Mouse (Mus musculus) adipocyte (in vitro differentiated cells): ENCODE data around the gene Pkig.
"Not testable (repeated sequence)": the region's sequence is repeated elsewhere in the genome, so short reads cannot be mapped to it uniquely, and the experiment has no call there.

Source experiments
- DNase-seq: peaks from one replicate; pipeline ENCODE4 v3.0.0-alpha.2; 2016; ENCODE audit warnings: low spot score

The Pkig gene

GRCm38 (mm10) chr2:163657975-163658886 lies at the start of gene Pkig:
TSS of gene Pkig (plus strand) at chr2:163658386.
- peak; percentile 82 for DNase-seq

DNA sequence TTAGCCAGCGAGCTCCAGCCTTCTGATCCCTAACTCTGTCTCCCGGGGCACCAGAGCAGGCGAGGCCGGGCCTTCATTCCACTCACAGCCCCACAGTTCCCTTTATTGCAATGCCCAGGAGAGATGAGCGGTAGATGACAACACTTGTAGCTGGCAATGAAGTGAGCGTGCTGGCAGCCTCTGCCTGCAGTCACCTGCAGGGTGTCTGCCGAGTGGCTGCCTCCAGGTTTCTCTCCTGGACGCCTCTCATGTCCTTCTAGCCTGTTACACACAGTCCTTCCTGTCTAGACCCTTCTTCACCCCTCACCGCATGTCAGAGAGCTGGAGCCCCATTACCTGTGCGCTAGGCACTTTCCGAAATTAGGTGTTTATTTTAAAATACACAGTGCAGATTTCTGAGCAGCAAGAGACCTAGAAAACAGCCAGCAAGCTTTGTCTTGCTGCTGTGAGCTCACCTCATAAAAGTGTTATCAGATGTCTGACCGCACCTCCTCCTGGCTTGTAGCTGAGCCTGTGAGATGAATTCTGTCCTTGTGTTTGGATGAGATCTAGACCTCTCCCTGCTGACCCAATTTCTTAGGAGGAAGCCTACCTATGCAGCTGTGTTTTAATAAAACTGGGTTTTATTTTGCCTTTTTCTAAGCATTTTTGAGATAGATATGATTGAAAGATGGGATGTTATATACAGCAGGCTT lies 48.8 kb upstream of the Pkig start:
- DNase-seq: no peak

DNA sequence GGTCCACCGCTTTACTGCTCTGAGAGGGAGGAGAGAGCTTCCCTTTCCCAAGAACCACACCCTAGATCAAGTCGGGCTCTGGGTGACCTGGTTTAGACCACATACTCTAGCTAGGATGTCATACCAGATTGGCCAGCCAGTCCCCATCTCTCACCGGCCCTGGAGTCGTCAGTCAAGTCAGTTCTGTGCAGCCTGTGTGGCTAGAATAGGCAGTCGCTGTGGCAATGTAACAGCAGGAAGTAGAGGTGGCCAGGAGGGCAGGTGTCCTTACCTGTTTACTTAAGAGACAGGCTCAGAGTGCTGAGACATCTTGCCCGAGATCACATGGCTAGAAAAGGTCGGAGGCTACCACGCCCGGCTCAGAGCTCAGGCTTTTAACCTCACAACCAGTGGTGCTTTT lies 47.0 kb upstream of the Pkig start:
- no peak for DNase-seq

DNA sequence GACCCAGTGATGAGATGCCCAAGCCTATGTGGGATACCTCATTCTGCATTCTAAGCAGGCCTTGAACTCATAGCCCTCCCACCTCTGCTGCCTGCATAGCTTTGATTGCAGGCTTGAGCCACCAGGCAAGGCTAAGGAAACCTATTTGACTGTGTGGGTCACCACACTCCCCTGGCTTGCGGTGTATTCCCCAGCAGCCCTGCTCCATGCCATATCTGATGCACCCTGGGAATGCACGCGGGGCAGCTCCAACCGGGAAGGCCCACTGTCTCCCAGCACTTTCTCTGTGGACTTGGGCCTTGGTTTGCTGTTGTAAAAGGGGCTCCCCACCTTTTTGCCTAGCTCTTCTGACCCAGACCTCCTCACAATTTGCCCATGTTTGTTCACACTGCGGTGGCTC lies 45.0 kb upstream of the Pkig start:
- DNase-seq: no peak

DNA sequence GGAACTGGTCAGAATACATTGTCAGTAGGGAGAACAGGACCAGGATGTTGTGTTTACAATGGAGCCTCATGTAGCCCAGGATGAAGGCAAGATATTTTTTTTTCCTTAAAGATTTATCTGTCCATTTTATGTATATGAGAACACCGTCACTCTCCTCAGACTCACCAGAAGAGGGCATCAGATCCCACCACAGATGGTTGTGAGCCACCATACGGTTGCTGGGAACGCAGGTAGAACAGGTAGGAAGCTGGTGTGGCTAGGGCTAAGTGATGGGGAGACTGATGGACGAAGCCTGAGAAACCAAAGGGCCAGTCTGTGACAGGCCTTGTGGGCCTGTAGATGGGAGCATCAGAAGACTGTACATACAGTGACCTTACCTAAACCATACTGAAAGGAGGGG lies 44.2 kb upstream of the Pkig start:
- no peak for DNase-seq

- no peak for DNase-seq
Measured at GRCm38 (mm10) chr2:163615401-163615800, 42.8 kb upstream of the Pkig start.

DNA sequence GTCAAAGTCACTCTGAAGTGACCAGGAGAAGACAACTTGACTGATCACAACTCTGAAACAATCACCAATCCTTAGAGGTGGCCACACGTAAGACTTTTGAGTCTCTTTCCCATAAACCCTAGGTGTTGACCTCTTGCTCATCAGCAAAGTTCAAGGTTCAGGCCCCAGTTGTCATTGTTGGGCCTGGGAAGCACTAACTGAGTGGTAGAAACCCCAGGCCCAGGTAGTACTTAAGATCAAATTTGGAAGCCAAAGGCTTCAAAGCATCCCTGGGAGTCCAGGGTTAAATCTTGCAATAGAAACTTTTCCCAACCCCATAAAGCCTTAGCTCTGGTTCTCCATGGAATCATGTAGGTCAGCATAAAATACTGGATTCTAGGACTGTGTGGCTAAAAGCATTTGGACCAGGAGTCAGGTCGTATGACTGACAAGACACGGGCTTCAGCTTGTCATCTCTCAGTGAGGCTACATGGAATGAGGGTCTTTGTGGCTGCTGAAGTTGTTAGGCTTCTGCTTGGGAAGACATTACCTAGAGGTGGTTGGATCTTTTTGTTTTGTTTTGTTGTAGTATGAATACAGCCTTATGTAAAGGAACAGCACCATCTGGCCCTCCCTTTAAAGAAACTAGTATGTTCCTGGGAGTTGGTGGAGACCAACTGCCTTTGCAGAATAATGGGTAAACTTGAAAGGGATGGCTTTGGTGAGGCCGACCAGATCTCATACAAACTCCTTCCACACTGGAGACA lies 42.1 kb upstream of the Pkig start:
- no peak for DNase-seq

DNA sequence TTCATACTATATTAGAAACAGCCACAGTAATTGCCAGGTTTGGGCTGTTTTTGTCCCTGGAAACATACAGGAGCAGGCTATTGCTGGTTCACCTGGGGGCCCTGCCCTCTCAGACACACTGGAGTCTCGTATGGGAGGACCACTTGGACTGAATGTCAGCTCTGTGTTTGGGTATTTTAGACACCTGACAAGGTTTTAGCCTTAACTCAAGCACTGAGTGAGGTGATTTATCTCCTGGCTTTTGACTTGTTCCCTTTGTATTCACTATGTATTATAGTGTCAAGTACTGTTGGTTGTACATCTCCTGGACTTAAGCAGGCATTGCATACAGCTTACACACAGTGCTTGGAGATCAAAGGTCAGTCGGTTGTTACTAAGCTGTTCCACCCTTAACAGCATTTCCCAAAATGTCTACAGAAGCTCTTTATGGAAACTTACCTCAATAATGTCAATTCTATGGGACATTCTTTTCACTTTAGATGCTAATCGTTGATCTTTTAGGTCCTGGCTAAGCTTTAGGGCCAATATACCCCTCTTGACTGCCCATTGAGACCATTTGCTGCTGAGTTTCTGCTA lies 41.4 kb upstream of the Pkig start:
- no peak for DNase-seq

DNA sequence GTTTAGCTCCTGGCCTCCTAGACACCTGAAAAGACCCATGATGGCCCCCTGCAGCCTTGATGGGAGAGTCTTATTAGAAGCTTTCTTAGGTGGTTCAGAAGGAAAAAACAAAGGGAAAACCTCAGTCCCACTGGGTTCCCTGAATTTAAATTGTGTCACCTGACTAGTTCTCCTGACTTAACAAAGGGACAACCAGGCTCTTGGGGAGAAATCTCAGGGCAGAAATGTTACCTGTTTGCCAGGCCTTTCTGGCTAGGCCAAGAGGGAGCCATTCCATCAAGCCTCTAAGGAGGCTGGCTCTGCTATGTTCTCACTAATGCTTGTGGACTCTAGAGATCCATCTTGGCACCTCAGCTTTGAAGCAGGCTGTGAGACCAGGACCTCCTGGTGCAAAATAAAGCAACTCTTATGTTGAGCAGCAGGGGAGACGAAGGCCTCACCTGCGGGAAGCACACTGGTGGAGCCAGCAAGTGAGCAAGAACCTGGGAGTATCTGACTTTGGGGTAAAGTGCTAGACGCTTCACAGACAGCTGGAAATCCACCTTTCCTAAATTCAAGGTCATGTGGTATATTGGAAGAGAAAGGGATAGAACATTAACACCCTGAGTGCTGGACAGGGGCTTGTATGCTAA lies 40.8 kb upstream of the Pkig start:
- no peak for DNase-seq

DNA sequence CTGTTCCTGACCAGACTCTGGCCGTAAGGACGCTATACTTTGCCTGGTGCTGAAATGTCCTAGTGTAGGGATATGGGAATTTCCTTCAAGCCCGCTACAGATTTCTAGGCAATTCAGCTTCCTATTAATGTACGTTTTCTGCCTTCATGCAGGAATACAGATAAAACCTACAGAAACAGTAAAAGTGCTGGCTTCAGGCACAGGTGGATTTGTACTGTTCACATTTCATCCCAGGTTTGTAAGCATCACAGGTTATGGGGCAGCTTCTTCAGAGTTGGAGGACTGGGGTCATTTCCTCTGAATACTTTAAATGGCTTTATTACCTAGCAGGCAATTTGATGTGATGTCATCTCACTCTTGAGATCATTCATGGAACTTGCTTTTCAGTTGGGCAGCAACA lies 40.3 kb upstream of the Pkig start:
- no peak for DNase-seq

DNA sequence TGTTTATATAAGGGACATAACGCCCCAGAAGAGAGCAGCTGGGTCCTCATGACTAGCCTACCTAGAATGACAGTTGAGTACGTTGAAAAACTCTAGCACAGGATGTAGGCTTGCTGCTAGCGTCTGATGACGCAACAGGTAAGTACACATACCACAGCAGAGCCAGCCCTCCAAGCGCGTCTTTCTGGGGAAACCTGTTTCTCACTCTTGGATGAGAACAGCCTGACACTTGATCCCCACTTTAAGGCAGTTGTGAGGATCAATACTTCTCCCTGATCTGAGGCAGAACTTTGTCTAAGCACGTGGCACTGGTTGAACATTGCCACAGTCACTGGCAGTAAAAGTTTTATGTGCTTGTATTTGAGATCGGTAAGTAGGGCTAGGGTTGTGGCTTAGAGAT lies 37.7 kb upstream of the Pkig start:
- DNase-seq: no peak

GRCm38 (mm10) chr2:163621401-163621800 lies 36.8 kb upstream of the Pkig start:
- not testable (repeated sequence) for DNase-seq

DNA sequence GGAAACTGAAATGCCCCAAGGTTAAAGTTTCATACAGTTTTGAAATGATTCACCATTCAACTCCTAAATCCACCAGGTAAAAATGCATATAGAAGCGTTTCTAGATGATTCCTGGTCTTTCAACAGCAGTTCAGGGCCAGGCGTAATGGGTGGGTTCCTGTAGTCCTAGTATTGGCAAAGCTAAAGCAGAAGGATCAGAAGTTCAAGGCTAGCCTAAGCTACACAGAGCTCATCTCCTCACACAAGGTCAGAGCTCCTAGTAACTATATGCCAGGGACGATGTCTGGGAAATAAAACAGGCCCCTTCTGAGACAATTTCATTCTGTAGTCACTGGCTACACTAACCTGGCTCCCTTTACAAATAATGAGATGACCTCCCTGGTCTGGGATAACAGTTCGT lies 27.0 kb upstream of the Pkig start:
- DNase-seq: no peak

DNA sequence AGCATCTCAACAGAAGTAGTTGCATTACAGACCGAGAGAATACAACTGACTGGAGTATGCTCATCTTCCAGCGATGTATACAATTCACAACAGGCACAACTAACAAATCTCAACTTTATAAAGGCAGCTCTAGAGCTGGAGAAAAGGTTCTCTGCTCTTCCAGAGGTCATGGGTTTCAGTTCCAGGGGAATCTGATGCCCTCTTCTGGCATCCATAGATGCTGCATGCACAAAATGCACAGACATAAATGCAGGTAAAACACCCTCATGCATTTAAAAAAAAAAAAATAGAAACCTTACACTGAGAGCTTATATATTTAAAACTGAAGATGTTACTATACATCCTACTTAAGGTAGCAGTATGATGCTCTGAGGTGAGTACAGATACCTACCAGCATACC lies 26.5 kb upstream of the Pkig start:
- no peak for DNase-seq

- DNase-seq: no peak
Measured at GRCm38 (mm10) chr2:163634211-163634610, 24.0 kb upstream of the Pkig start.

DNA sequence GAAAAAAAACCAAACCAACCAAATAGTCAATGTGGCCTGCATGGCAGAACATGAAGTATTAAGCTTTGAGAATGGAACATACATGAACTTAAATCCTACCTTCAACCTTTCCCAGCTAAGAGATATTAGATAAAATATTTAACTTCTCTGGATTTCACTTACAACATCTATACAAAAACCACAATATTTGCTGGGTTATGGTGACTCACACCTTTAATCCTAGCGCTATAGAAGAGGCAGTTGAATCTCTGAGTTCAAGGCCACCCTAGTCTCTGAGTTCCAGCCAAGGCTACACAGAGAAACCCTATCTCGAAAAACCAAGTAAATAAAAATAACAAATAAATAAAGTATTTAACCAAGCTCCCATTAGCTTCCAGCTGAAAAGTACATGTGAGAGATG lies 22.1 kb upstream of the Pkig start:
- DNase-seq: no peak

DNA sequence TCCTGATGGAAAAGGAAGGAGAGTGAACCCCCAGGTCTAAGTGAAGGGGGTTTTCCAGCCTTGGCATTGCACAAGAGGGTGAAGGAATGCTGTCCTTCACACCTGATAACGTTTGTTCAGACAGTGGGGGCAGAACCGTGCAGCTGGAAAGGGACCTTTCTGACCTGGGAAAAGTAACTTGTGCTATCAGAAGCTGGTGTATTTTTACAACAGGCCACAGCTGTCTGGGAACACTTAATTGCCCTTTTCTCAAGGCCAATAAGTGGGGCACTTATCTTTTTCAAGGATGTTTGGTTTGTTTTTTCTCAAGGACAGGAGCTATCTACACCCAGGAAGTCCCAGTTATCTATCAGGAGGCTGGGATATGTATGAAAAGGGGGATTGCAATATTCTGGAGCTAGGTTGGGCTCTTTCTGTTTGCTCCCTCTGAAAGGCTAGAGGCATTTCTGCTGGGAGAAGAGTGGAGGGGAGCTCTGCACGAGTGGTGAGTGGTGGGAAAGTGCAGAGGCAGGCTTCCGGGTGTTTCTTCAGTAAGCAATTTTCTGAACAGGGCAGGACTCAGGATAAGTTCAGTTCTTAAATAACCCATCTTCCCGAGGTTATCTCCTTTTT lies 20.4 kb upstream of the Pkig start:
- no peak for DNase-seq

DNA sequence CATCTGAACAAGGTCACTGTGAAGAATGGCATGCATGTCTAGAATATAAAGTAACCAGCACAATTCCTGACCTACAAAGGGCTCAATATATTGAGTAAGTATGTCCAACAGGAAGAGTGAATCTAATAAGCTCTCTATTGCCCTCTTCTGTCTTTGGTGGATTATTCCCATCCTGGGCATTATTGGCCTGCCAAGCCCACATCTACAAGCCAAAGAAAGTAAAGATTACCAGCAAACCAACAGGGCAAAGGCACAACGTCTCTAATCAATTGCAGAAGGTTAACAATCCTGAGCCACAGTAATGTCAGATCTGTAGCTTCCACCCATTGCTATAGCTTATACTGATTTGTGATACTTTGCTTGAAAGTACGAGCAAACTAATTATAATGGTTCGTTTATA lies 17.7 kb upstream of the Pkig start:
- DNase-seq: peak; percentile 61

- DNase-seq: no peak
Measured at GRCm38 (mm10) chr2:163641681-163642080, 16.5 kb upstream of the Pkig start.

DNA sequence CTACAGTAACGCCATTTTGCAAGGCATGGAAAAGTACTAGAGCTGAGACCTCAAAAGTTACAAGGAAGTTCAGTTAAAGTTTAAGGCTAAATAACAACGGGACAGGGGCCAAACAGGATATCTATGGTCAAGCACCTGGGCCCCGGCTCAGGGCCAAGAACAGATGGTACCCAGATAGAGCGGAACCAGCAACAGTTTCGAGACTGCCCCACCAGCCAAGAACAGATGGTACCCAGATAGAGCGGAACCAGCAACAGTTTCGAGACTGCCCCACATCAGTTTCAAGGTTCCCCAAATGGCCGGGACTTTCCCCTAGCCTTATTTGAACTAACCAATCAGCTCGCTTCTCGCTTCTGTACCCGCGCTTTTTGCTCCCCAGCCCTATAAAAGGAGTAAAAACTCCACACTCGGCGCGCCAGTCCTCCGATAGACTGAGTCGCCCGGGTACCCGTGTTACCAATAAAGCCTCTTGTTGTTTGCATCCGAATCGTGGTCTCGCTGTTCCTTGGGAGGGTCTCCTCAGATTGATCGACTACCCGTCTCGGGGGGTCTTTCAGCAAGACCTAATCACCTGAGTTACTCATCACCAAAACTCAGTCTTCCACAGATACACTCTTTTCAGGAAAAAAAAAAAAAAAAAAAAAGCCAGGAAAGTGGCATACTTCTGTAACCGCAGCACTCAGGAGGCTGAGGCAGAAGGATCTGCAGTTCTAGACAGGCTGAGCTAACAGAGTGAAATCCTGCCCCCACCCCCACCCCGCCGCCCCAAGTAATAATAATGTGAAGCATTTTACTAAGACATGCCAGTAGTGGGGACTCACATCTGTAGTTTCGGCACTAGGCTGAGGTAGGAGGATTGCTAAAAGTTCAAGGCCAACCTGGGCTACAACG lies 15.3 kb upstream of the Pkig start:
- no peak for DNase-seq
